Comparison of ENCODE assay signal across 9 mouse cellular contexts in the genomic region with DNA sequence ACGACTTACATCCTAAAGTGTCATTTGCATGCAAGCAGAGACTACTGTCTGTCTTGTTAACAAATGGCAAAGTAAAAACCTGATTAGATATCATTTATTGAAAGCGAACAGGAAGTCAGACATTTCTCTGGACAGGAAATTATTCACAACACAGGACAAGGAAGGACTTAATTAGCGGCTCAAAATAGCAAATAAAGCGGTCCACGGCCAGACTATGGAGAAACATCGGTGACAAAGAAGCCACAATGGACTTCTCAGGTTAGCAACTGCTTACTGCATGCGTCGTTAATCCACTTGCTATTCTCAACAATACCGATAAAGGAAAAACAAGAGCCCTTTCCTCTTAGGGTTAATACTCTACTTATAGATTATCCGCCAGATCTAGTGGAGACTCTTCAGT. TPM values are rescaled to one million over a fixed set of nuclear protein-coding genes. Genes with fewer than 3 reads are reported as not detected.
DNase-seq lines count a peak whose midpoint lies in the region; ATAC-seq and TF ChIP-seq lines count a peak whose summit lies in the region.
"Had no signal": no experiment of that assay in that cellular context is flagged by ENCODE, and none has a peak within 500 bp of the region (broad histone marks: within the 10 kb centered on the region; RNA-seq: fewer than 3 reads in every experiment).

No protein-coding gene starts in this region.

- TF ChIP-seq POLR2A in cortical plate, adult 2 months (IDR thresholded peaks at IDR 0.05; ENCODE audit: extremely low read depth, insufficient read depth, low read length): no peak

- DNase-seq in lung, embryonic 14.5 days: no peak
- no peak for DNase-seq in lung, postnatal 10 days
- no peak for DNase-seq in layer of hippocampus, postnatal 14 days (ENCODE audit: low spot score in 2 of 2)
- no peak for DNase-seq in thymus, postnatal 4 days
- DNase-seq in ovary, adult 18-20 months (ENCODE audit: low spot score): no peak

- no peaks in the 10 kb centered on the region for H3K27me3 ChIP-seq in lung, embryonic 14.5 days (ENCODE audit: insufficient read depth, low read length)
- H3K27me3 ChIP-seq in intestine, embryonic 16.5 days (replicated peaks; ENCODE audit: control insufficient read depth, insufficient read depth, low read length): no peaks in the 10 kb centered on the region
- no peaks in the 10 kb centered on the region for H3K27me3 ChIP-seq in neural tube, embryonic 14.5 days (ENCODE audit: control insufficient read depth, insufficient read depth, low read length)

- H3K36me3 ChIP-seq in lung, embryonic 14.5 days (ENCODE audit: insufficient read depth): peaks cover 37% of the 10 kb centered on the region
- H3K36me3 ChIP-seq in intestine, embryonic 16.5 days (ENCODE audit: control insufficient read depth, insufficient read depth, low read length): no peaks in the 10 kb centered on the region
- peaks cover 18% of the 10 kb centered on the region for H3K36me3 ChIP-seq in neural tube, embryonic 14.5 days (ENCODE audit: control insufficient read depth, insufficient read depth, low read length)

- 3% methylated on average over 10 of the region's 10 CpGs for WGBS in lung, embryonic 14.5 days
- 7% methylated on average over 10 of the region's 10 CpGs for WGBS in intestine, embryonic 16.5 days
- 5% methylated on average over 10 of the region's 10 CpGs for WGBS in neural tube, embryonic 14.5 days

- TF ChIP-seq CTCF in lung, embryonic 14.5 days (IDR thresholded peaks at IDR 0.05; ENCODE audit: low read depth): no peak
- TF ChIP-seq CTCF in cortical plate, adult 2 months (IDR thresholded peaks at IDR 0.05; ENCODE audit: extremely low read depth, insufficient read depth, low read length): no peak

- peak overlapping the region; percentile 92 for H3K9ac ChIP-seq in lung, embryonic 14.5 days
- peak overlapping the region; percentile 92 for H3K9ac ChIP-seq in intestine, embryonic 16.5 days (ENCODE audit: low read depth, low read length)
- H3K9ac ChIP-seq in neural tube, embryonic 14.5 days (replicated peaks; ENCODE audit: low read depth, low read length): peak overlapping the region; percentile 94

- H3K4me1 ChIP-seq in lung, embryonic 14.5 days (ENCODE audit: insufficient read depth): peaks cover 12% of the 10 kb centered on the region; the same call in 1 of the 2 replicates
- no peaks in the 10 kb centered on the region for H3K4me1 ChIP-seq in cortical plate, adult 2 months (ENCODE audit: control insufficient read depth, insufficient read depth, low read length)
- H3K4me1 ChIP-seq in intestine, embryonic 16.5 days (ENCODE audit: control insufficient read depth, insufficient read depth, low read length): peaks cover 7% of the 10 kb centered on the region
- H3K4me1 ChIP-seq in neural tube, embryonic 14.5 days (ENCODE audit: control insufficient read depth, insufficient read depth, low read length): peaks cover 13% of the 10 kb centered on the region

- H3K4me3 ChIP-seq in lung, embryonic 14.5 days (ENCODE audit: low read depth, low read length): peak overlapping the region; percentile 84
- H3K4me3 ChIP-seq in cortical plate, adult 2 months (ENCODE audit: insufficient read depth, low read length): peak overlapping the region; percentile 71
- peak overlapping the region; percentile 87 for H3K4me3 ChIP-seq in intestine, embryonic 16.5 days (ENCODE audit: low read length)
- peak overlapping the region; percentile 89 for H3K4me3 ChIP-seq in neural tube, embryonic 14.5 days (ENCODE audit: low read depth, low read length)

- no peak for ATAC-seq in lung, embryonic 14.5 days (ENCODE audit: insufficient read depth)
- no peak for ATAC-seq in intestine, embryonic 16.5 days
- ATAC-seq in neural tube, embryonic 14.5 days (ENCODE audit: low read depth): no peak

- H3K4me2 ChIP-seq in lung, embryonic 14.5 days: peak overlapping the region; percentile 68
- peak overlapping the region; percentile 77 for H3K4me2 ChIP-seq in intestine, embryonic 16.5 days (ENCODE audit: low read depth, low read length)
- H3K4me2 ChIP-seq in neural tube, embryonic 14.5 days (ENCODE audit: low read depth, low read length): peak overlapping the region; percentile 93

- H3K27ac ChIP-seq in lung, embryonic 14.5 days (ENCODE audit: low read depth): peak overlapping the region; percentile 93
- H3K27ac ChIP-seq in cortical plate, adult 2 months (ENCODE audit: insufficient read depth, low read length): peak overlapping the region; percentile 58
- H3K27ac ChIP-seq in intestine, embryonic 16.5 days (ENCODE audit: low read length): peak overlapping the region; percentile 95
- peak overlapping the region; percentile 88; the same call in 1 of the 2 replicates for H3K27ac ChIP-seq in neural tube, embryonic 14.5 days (ENCODE audit: low read depth, low read length)

- no peaks in the 10 kb centered on the region for H3K9me3 ChIP-seq in lung, embryonic 14.5 days (ENCODE audit: low read depth, low read length)
- no peaks in the 10 kb centered on the region for H3K9me3 ChIP-seq in intestine, embryonic 16.5 days (ENCODE audit: control insufficient read depth, low read length)
- no peaks in the 10 kb centered on the region for H3K9me3 ChIP-seq in neural tube, embryonic 14.5 days (ENCODE audit: control insufficient read depth, low read length)

RNA-seq across cellular contexts. Expression of gene Dhx38, which starts 0.9 kb away (rescaled TPM):
- polyA plus RNA-seq in lung, embryonic 14.5 days (2014; fragmentation: Nextera tagmentation; extraction: Ambion mirVana): 23.5 and 25.1 TPM in 2 replicates
- 17.4 TPM in 2 replicates for polyA plus RNA-seq in cortical plate, adult 2 months (2012; rRNA removed)
- 19.9 and 21.2 TPM in 2 replicates for polyA plus RNA-seq in intestine, embryonic 16.5 days (2015; fragmentation: Nextera tagmentation; extraction: Ambion mirVana)
- polyA plus RNA-seq in neural tube, embryonic 14.5 days (2014; fragmentation: Nextera tagmentation; extraction: Ambion mirVana): 12.1 and 16.3 TPM in 2 replicates
- 10 to 100 TPM; 22.7 to 24.8 TPM for total RNA-seq in layer of hippocampus, postnatal 14 days (2021)

RNA-seq across cellular contexts. Expression of gene Txnl4b, which starts 0.9 kb away (rescaled TPM):
- polyA plus RNA-seq in lung, embryonic 14.5 days (2014; fragmentation: Nextera tagmentation; extraction: Ambion mirVana): 25.1 and 26.0 TPM in 2 replicates
- 12.1 TPM in 2 replicates for polyA plus RNA-seq in cortical plate, adult 2 months (2012; rRNA removed)
- 21.4 and 22.4 TPM in 2 replicates for polyA plus RNA-seq in intestine, embryonic 16.5 days (2015; fragmentation: Nextera tagmentation; extraction: Ambion mirVana)
- polyA plus RNA-seq in neural tube, embryonic 14.5 days (2014; fragmentation: Nextera tagmentation; extraction: Ambion mirVana): 31.9 TPM in 2 replicates
- 10 to 100 TPM; 12.3 to 13.8 TPM for total RNA-seq in layer of hippocampus, postnatal 14 days (2021)

RNA-seq across cellular contexts. Expression of gene Hp, which starts 14.2 kb away (rescaled TPM):
- polyA plus RNA-seq in lung, embryonic 14.5 days (2014; fragmentation: Nextera tagmentation; extraction: Ambion mirVana): 3.6 and 7.4 TPM in 2 replicates
- polyA plus RNA-seq in cortical plate, adult 2 months (2012; rRNA removed): 0.23 and 0.31 TPM in 2 replicates
- 1.9 and 2.8 TPM in 2 replicates for polyA plus RNA-seq in intestine, embryonic 16.5 days (2015; fragmentation: Nextera tagmentation; extraction: Ambion mirVana)
- polyA plus RNA-seq in neural tube, embryonic 14.5 days (2014; fragmentation: Nextera tagmentation; extraction: Ambion mirVana): 0.19 TPM in 1 of 2 replicates, not detected in the other
- not detected for total RNA-seq in layer of hippocampus, postnatal 14 days (2021)

RNA-seq across cellular contexts. Expression of gene Dhodh, which starts 43.7 kb away (rescaled TPM):
- polyA plus RNA-seq in lung, embryonic 14.5 days (2014; fragmentation: Nextera tagmentation; extraction: Ambion mirVana): 45.1 and 51.3 TPM in 2 replicates
- polyA plus RNA-seq in cortical plate, adult 2 months (2012; rRNA removed): 25.2 and 27.7 TPM in 2 replicates
- polyA plus RNA-seq in intestine, embryonic 16.5 days (2015; fragmentation: Nextera tagmentation; extraction: Ambion mirVana): 40.8 and 47.9 TPM in 2 replicates
- polyA plus RNA-seq in neural tube, embryonic 14.5 days (2014; fragmentation: Nextera tagmentation; extraction: Ambion mirVana): 32.8 and 33.2 TPM in 2 replicates
- 10 to 100 TPM; 22.2 to 25.6 TPM for total RNA-seq in layer of hippocampus, postnatal 14 days (2021)

RNA-seq across cellular contexts. Expression of gene Pkd1l3, which starts 49.6 kb away (rescaled TPM):
- polyA plus RNA-seq in lung, embryonic 14.5 days (2014; fragmentation: Nextera tagmentation; extraction: Ambion mirVana): 0.09 TPM in 1 of 2 replicates, not detected in the other
- 0.79 TPM in 2 replicates for polyA plus RNA-seq in cortical plate, adult 2 months (2012; rRNA removed)
- polyA plus RNA-seq in intestine, embryonic 16.5 days (2015; fragmentation: Nextera tagmentation; extraction: Ambion mirVana): 0.09 and 0.31 TPM in 2 replicates
- polyA plus RNA-seq in neural tube, embryonic 14.5 days (2014; fragmentation: Nextera tagmentation; extraction: Ambion mirVana): 0.09 TPM in 1 of 2 replicates, not detected in the other
- 1 to 10 TPM in 1 of 2 experiments, under 1 TPM in 1; 0.93 to 2.0 TPM for total RNA-seq in layer of hippocampus, postnatal 14 days (2021)
- total RNA-seq: monocyte, adult 5-6 weeks had no signal
